14 mouse cellular contexts compared by ENCODE assay signal in genomic region chr5:121841516-121841915, GRCm38 (mm10).
"Had no signal": no experiment of that assay in that cellular context is flagged by ENCODE, and none has a peak within 500 bp of the region (broad histone marks: within the 10 kb centered on the region; RNA-seq: fewer than 3 reads in every experiment).

No protein-coding gene starts in this region.

- H3K9ac ChIP-seq: limb, embryonic 13.5 days; lung, embryonic 15.5 days; neural tube, embryonic 13.5 days had no signal

- H3K9me3 ChIP-seq: limb, embryonic 13.5 days; liver, embryonic 15.5 days; lung, embryonic 15.5 days; neural tube, embryonic 13.5 days had no signal

- ATAC-seq: midbrain, embryonic 16.5 days had no signal

- H3K36me3 ChIP-seq: limb, embryonic 13.5 days; liver, embryonic 15.5 days; lung, embryonic 15.5 days; neural tube, embryonic 13.5 days had no signal

- DNase-seq: kidney, adult 18-20 months; kidney, postnatal 36 days; layer of hippocampus, adult 9-11 months; layer of hippocampus, postnatal 36 days; left cerebral cortex, postnatal 4 days; retina, postnatal 1 day; right cerebral cortex, postnatal 4 days; thymus, postnatal 36 days had no signal

- H3K4me2 ChIP-seq: midbrain, embryonic 11.5 days; neural tube, embryonic 13.5 days had no signal

- H3K27ac ChIP-seq: limb, embryonic 13.5 days; lung, embryonic 15.5 days; neural tube, embryonic 13.5 days had no signal

- H3K4me3 ChIP-seq: neural tube, embryonic 13.5 days had no signal
